Mouse (Mus musculus) midbrain, embryonic 10.5 days (tissue): ENCODE measurements around the gene Mgam. TPM values are rescaled to one million over a fixed set of nuclear protein-coding genes. Genes with fewer than 3 reads are reported as not detected.
A peak's percentile ranks its signal among the peaks of the same experiment; 100 is the strongest.
"Not testable (repeated sequence)": the region's sequence is repeated elsewhere in the genome, so short reads cannot be mapped to it uniquely, and the experiment has no call there.

Source experiments
- DNase-seq: peaks from one replicate; pipeline ENCODE4 v3.0.0-alpha.2; 2017; ENCODE audit warnings: low spot score
- H3K27ac ChIP-seq: fragments of 300-500 bp; sonication (generic); replicated peaks from 2 replicates; pipeline ENCODE4 v1.5.1; 2016; ENCODE audit warnings: mild to moderate bottlenecking
- H3K27me3 ChIP-seq: fragments of 300-500 bp; sonication (generic); 2 replicates; pipeline ENCODE4 v1.6.1; 2016; ENCODE audit warnings: low read depth, mild to moderate bottlenecking; ENCODE audit not compliant: poor library complexity, severe bottlenecking
- H3K36me3 ChIP-seq: fragments of 300-500 bp; sonication (generic); 2 replicates; pipeline ENCODE4 v1.6.1; 2016; ENCODE audit warnings: mild to moderate bottlenecking, moderate library complexity
- H3K4me1 ChIP-seq: fragments of 300-500 bp; sonication (generic); 2 replicates; pipeline ENCODE4 v1.6.1; 2016
- H3K4me3 ChIP-seq: fragments of 300-500 bp; sonication (generic); 2 replicates; pipeline ENCODE4 v1.5.1; 2016; ENCODE audit warnings: mild to moderate bottlenecking, moderate library complexity
- H3K9me3 ChIP-seq: fragments of 300-500 bp; sonication (generic); replicated peaks from 2 replicates; pipeline ENCODE4 v1.6.1; 2016; ENCODE audit warnings: mild to moderate bottlenecking
- WGBS: fragments of 180-500 bp; shearing (Covaris S2); methylation state at CpG from one replicate; pipeline ENCODE4 v1.1.7; 2016; 5-methylcytosine and 5-hydroxymethylcytosine counted together
- polyA plus RNA-seq: library from polyadenylated mRNA; unstranded; fragments of >200 nt; fragmentation: Nextera tagmentation; extraction: Ambion mirVana; gene quantifications from 2 replicates; pipeline ENCODE4 v1.2.1, GENCODE M21; 2016

The Mgam gene
- not detected in 2 replicates for polyA plus RNA-seq

DNA sequence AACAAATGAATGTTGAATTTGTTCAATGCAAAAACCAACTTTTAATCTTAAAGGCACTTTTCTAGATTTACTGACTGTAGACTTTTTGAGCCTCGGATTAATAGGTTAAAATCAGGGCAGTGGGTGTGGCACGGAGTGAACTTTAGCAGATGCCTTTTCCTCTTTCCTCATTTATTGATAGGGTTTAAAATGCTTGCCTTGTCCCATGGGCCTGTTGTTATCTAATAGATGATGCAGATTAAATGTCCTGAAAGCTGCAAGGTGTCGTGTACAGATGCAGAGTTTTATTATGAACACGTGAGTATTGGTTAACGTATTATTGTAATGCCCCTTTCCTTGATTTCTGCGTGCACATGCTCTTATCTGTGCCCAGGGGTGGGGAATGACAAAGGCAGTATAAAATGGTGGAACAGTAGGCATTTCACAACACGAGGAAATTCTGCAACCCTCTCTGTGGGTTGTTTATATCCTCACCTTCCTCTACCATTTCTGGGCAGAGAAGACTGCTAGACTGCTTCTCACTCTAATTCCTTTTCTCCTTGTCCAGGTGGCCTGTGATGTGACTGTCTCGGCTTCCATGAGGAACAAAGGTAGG is at the start of gene Mgam:
Gene Mgam (plus strand): TSS at position 426 of the 595 bp plus-strand sequence.
- H3K27ac ChIP-seq = no peak within 1 kb of the TSS
- no peaks in the 10 kb centered on the region for H3K36me3 ChIP-seq
- no peaks in the 10 kb centered on the region for H3K9me3 ChIP-seq
- H3K4me1 ChIP-seq = no peaks in the 10 kb centered on the region
- no peak for DNase-seq
- WGBS = 91% methylated on average over 8 of the region's 8 CpGs
- no peak within 1 kb of the TSS for H3K4me3 ChIP-seq
- no peaks in the 10 kb centered on the region for H3K27me3 ChIP-seq

DNA sequence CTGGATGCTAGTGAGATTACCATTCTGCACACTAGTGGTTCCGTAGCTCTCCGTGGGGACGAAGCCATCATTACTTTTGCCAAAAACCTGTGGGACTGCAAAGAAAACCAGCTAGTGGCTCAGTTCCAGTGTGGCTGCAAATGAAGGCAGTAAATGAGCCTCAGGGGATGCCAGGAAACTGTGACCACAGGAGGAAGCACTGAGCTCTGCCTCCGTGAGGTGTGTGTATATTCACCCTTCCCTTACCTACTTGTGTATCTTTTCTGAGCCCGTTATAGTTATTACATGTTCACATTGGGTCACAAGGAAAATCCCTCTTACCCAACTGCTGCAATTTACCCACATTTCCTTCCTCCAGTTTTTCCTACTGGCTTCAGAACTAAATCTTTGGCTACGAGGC is 44.3 kb upstream of the Mgam start:
- no peak overlapping the region for H3K4me3 ChIP-seq
- H3K4me1 ChIP-seq = no peaks in the 10 kb centered on the region
- 90% methylated on average over 6 of the region's 6 CpGs for WGBS
- no peak for DNase-seq
- no peak overlapping the region for H3K27ac ChIP-seq
- no peaks in the 10 kb centered on the region for H3K36me3 ChIP-seq
- H3K27me3 ChIP-seq = no peaks in the 10 kb centered on the region
- H3K9me3 ChIP-seq = no peaks in the 10 kb centered on the region

DNA sequence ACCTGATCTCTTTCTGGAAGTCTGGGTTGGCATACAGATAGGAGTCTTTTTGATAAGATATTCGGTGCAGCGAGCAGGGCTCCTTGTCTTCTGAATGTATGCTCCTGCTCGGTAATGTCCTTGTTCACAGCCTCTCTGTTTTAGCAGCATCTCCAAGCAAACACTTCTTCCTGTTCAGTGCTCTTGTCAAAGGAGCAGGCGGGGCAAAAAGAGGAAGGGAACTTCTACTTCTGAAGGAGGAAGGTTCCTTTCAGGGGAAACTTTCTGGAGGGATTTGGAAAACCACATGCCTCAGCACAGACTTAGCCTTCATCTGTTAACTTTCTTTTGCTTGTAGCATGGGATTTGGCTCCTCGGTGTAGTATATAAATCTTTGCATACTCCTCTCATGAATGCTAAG is 43.0 kb upstream of the Mgam start, which contains the start of gene Clec5a:
Gene Clec5a (minus strand): TSS at position 177 of the 400 bp plus-strand sequence.
- Histone ChIP-seq H3K9me3 (no peaks in the 10 kb centered on the region), H3K27ac (no peak within 1 kb of the TSS), H3K36me3 (no peaks in the 10 kb centered on the region), H3K27me3 (no peaks in the 10 kb centered on the region), H3K4me3 (no peak within 1 kb of the TSS), H3K4me1 (no peaks in the 10 kb centered on the region)
- WGBS = 83% methylated on average over 5 of the region's 5 CpGs
- DNase-seq = no peak

DNA sequence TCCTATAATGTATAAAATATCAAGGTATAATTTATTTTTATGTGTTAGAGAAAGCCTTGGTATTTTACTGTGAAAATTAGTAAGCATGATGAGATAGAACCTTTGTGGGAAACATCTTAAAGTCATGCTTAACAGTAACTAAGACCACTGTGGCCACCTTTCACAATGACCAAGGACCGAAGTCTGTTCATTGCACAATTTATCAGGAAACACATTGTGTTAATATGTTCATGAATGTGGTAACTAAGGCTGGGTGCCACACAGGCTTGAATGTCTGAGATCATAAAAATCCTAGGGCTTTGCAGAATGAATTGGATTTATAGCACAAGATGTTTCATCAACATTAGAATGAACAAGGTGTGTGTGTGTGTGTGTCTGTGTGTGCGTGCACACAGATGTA is 40.3 kb upstream of the Mgam start:
- Histone ChIP-seq H3K4me1 (no peaks in the 10 kb centered on the region), H3K9me3 (no peaks in the 10 kb centered on the region), H3K27me3 (no peaks in the 10 kb centered on the region), H3K4me3 (no peak overlapping the region), H3K27ac (no peak overlapping the region), H3K36me3 (no peaks in the 10 kb centered on the region)
- WGBS = 95% methylated on average over 2 of the region's 2 CpGs
- no peak for DNase-seq

DNA sequence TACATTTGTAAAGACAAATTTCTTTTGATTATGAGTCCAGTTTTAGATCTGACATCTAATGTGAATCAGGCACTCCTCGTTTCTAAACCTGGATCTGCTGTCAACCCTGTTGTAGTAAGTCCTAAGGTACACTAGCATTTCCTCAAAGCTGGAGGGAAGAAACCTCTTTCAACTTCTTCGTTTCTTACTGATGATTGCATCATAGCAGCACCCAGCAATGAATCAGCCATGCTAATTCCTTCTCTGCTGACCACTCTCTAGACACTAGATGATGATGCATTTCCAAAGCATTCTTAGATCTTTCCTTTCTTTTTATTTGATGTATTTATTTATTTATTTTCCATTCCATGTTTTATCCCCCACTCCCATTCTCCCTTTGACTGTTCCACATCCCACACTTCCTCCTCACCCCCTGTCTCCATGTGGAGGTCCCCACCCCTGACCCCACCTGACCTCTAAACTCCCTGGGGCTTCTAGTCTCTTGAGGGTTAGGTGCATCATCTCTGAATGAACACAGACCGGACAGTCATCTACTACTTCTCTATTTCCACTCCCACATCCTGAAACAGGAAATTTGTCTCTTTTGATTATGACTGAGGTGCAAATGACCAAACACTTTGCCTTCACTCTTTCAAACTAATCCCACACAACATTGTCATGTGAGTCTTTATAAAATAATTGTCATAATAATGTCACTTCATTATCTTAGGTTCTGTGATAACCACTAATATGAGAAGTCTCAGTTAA is 33.7 kb upstream of the Mgam start:
- DNase-seq = no peak
- Histone ChIP-seq H3K27me3 (no peaks in the 10 kb centered on the region), H3K27ac (no peak overlapping the region), H3K4me1 (no peaks in the 10 kb centered on the region), H3K9me3 (no peaks in the 10 kb centered on the region), H3K36me3 (no peaks in the 10 kb centered on the region), H3K4me3 (no peak overlapping the region)
- WGBS = 85% methylated on average over 3 of the region's 3 CpGs

DNA sequence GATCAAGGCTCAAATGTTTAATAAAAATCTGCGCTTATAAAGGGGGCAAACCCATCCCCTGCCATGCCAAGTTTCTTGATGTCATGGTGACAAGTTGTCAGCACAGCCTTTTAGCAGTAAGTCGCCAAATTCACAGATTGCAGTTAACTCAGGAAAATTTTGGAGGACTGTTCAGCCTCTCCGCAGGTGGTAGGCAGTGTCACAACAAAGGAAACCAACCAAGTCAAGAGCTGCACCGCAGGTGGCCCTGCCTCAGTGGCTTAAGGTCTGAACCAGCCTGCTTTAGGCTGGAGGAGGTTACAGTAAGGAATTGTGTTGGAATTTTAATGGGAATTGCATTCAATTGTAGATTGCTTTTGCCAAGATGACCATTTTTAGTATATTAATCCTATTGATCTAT is 30.1 kb upstream of the Mgam start:
- not testable (repeated sequence) for H3K4me1 ChIP-seq, H3K27me3 ChIP-seq, DNase-seq, H3K9me3 ChIP-seq, H3K27ac ChIP-seq, H3K4me3 ChIP-seq, H3K36me3 ChIP-seq
- WGBS = 32% methylated on average over 4 of the region's 4 CpGs

DNA sequence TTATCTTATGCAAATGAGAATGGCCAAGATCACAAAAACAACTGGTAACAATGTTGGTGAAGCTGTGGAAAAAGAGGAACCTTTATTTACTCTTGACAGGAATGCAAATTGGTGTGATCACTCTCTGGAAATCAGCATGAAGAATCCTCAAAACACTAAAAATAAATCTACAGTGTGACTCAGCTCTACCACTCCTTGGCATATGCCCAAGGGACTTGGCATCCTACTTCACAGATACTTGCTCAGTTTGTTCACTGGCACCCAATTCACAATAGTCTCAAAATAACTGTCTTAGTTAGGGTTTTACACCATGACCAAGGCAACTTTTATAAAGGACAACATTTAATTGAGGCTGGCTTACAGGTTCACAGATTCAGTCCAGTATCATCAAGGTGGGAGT is 21.2 kb upstream of the Mgam start:
- Histone ChIP-seq H3K36me3 (no peaks in the 10 kb centered on the region), H3K9me3 (no peaks in the 10 kb centered on the region), H3K27ac (no peak overlapping the region), H3K4me3 (no peak overlapping the region), H3K27me3 (no peaks in the 10 kb centered on the region), H3K4me1 (no peaks in the 10 kb centered on the region)
- no peak for DNase-seq

DNA sequence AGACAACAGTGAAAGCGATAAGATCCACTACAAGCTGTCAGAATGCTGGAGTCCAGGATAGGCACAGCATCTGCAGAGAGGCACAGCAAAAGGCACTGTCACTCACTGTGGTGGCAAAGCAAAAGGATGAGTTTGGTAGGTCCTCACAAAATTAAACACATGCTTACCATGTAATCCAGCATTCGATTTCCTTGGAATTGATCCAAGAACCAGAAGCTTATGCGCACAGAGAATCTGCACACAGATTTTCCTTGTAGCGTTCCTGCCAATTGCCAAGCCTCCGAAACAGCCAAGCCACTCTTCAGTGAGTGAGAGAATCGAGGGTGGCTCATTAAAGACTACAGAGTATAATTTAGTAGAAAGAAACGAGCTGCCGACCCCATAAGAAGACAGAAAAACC is 18.4 kb upstream of the Mgam start:
- 89% methylated on average over 8 of the region's 8 CpGs for WGBS
- H3K27ac ChIP-seq = no peak overlapping the region
- no peaks in the 10 kb centered on the region for H3K4me1 ChIP-seq
- no peaks in the 10 kb centered on the region for H3K27me3 ChIP-seq
- H3K4me3 ChIP-seq = no peak overlapping the region
- DNase-seq = no peak
- no peaks in the 10 kb centered on the region for H3K36me3 ChIP-seq
- H3K9me3 ChIP-seq = no peaks in the 10 kb centered on the region

DNA sequence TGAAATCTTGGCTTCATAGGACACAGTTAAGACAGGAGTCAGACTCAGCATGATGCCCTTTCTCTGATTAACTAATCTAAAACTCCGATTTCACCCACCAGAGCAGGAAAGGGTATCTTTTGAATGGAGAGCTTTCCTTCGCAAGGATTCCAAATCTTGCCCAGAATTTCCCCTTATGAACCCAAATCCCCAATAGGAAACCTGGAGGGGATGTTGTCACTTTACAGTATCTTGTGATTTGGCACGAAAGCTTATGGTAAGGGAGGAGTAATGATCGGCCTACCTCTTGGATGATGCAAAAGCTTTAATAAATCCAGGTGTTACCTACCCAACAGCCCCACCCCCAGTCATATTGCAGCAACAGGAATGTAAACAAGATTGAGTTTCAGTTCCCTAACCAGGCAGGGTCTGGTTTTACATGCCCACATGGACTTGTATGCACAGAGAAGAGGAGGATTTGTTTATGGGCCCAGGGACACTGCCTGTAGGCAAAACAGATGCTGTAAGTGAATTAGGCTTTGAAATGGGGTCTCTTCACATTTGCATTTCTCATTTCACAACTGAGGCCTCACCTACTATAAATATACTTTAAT is 15.3 kb upstream of the Mgam start, which contains the start of gene Tas2r138:
Gene Tas2r138 (minus strand): TSS at position 51 of the 593 bp plus-strand sequence.
- H3K9me3 ChIP-seq = no peaks in the 10 kb centered on the region
- H3K27me3 ChIP-seq = no peaks in the 10 kb centered on the region
- no peak within 1 kb of the TSS for H3K27ac ChIP-seq
- no peaks in the 10 kb centered on the region for H3K36me3 ChIP-seq
- DNase-seq = no peak
- H3K4me1 ChIP-seq = no peaks in the 10 kb centered on the region
- WGBS = 91% methylated on average over 4 of the region's 4 CpGs
- H3K4me3 ChIP-seq = no peak within 1 kb of the TSS

DNA sequence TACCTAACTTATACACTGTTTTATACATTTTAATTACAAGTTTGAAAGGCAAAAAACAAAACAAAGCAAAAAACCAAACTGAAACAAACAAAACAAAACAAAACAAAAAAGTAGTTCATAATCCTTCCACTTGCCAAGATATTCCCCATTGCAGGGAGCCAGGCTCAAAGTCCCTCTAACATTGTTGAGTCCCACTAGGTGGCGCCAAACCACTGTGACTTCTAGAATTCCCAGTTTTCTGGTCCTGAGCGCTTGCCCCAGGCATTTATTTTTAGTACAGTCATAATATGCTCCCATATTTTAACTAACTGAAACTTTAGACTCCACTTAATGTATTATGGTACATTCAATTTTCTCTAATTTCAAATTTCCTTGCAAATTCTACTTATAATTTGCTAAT is 10.7 kb upstream of the Mgam start:
- H3K27ac ChIP-seq = no peak overlapping the region
- 21% methylated on average over 2 of the region's 2 CpGs for WGBS
- peak; percentile 53 for DNase-seq

DNA sequence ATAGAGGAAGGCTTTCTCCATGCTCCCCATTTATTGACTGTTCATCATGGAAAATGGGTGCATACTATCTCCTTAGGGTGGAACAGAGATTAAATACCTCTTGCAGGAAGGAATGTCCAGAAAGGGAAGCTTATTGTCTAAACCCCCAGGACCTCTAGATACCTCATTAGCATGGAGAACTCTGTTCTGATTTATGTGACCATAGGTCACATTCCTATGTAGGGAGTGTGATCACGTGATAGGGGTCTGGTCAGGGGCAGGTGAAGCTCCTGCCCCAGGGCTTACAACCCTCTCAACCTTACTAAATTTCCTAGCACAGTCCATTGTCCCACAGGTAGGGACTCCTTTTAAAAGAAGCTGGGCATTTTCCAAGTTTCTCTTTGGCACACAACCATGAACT is 2.5 kb upstream of the Mgam start:
- Histone ChIP-seq H3K36me3 (no peaks in the 10 kb centered on the region), H3K9me3 (no peaks in the 10 kb centered on the region), H3K4me1 (no peaks in the 10 kb centered on the region), H3K4me3 (no peak overlapping the region), H3K27me3 (no peaks in the 10 kb centered on the region), H3K27ac (no peak overlapping the region)
- no peak for DNase-seq
- WGBS = 66% methylated on average over 1 of the region's 1 CpGs

More for the DNA sequence above, 10.7 kb upstream of the Mgam start:
- H3K36me3 ChIP-seq = no peaks in the 10 kb centered on the region
- H3K4me1 ChIP-seq = no peaks in the 10 kb centered on the region
- H3K9me3 ChIP-seq = no peaks in the 10 kb centered on the region
- H3K27me3 ChIP-seq = no peaks in the 10 kb centered on the region
- H3K4me3 ChIP-seq = no peak overlapping the region

DNA sequence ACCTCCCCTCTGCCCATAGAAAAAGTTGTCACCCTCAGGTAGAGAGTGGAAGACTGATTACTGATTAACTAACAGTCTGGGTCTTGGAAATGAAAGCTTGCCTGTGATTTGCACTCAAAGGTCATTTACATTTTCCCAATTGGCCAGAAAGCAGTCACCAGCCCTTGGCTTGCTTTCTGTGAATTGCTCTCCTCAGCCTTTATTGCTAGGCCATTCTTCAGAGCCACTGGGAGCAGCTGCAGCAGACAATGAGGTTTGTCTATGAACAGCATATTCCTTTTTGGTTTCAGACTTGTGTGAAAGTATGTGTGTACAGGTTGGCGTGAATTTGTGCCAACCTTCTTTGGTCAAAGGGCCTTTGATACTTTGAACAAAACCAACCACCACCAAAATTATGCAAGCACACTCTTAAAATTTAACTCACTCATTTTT is 6.0 kb downstream of the Mgam start:
- no peaks in the 10 kb centered on the region for H3K9me3 ChIP-seq
- H3K36me3 ChIP-seq = no peaks in the 10 kb centered on the region
- no peaks in the 10 kb centered on the region for H3K4me1 ChIP-seq
- no peak for DNase-seq
- WGBS = 92% methylated on average over 1 of the region's 1 CpGs
- H3K4me3 ChIP-seq = no peak overlapping the region
- no peaks in the 10 kb centered on the region for H3K27me3 ChIP-seq
- H3K27ac ChIP-seq = no peak overlapping the region

DNA sequence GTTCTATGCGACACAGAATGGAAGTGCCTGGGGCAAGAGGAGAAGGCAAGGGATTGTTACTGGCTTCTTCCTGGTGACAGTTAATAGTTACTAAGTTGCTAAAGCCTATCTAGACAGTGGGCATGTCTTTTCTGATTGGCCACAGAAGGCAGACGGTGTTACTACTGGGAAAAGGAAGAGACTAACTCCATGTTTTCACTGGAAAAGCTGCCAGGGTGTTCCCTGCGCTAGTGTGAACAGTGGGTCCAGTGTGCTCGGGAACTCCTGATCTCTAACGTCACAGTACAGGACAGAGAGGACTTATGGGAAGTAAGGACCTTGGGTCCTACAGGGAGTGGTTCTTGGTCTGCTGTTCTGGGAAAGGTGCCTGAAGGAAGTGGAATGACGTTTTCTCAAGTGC is 6.9 kb downstream of the Mgam start:
- no peaks in the 10 kb centered on the region for H3K36me3 ChIP-seq
- no peaks in the 10 kb centered on the region for H3K4me1 ChIP-seq
- 83% methylated on average over 6 of the region's 6 CpGs for WGBS
- no peak overlapping the region for H3K27ac ChIP-seq
- DNase-seq = no peak
- no peak overlapping the region for H3K4me3 ChIP-seq
- no peaks in the 10 kb centered on the region for H3K9me3 ChIP-seq
- H3K27me3 ChIP-seq = no peaks in the 10 kb centered on the region
